Mouse (Mus musculus): Measurements from ENCODE around the gene Gnrhr. TPM values are rescaled to one million over a fixed set of nuclear protein-coding genes. Genes with fewer than 3 reads are reported as not detected.

Gnrhr gene
- polyA plus RNA-seq, 1 experiment = not detected

DNA sequence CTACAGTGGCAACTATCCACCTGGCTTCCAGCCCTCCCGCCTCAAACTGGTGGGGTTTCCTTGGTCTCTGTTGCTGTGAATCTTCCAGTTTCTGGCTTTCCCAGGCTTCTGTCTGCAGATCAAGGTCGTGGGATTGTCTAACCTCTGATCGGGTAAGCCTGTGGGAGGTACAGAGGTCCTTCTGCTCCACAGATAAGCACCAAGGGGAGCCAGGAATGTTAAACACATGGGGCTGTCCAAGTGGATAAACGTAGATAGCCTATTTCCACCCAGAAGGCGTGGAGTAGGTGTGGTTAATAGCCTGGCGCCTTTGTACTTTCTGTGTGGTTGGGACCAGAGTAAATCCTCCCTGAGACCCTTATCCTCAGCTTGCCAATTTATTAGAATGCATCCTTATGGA lies 10.3 kb downstream of the Gnrhr start:
- Histone ChIP-seq H3K27ac (ENCODE audit: control insufficient read depth, insufficient read depth, low read depth, low read length, poor library complexity) (no peak overlapping the region), H3K4me1 (ENCODE audit: control insufficient read depth, insufficient read depth, low read length) (no peaks in the 10 kb centered on the region), H3K4me3 (replicated peaks; ENCODE audit: control insufficient read depth, low read depth, low read length) (no peak overlapping the region)
- TF ChIP-seq CTCF (IDR thresholded peaks at IDR 0.05; ENCODE audit: control insufficient read depth, insufficient read depth, low read length) (no peak), POLR2A (IDR thresholded peaks at IDR 0.05; ENCODE audit: borderline replicate concordance, control insufficient read depth, low read depth, low read length) (no peak)
- 74% methylated on average over 6 of the region's 6 CpGs for WGBS

DNA sequence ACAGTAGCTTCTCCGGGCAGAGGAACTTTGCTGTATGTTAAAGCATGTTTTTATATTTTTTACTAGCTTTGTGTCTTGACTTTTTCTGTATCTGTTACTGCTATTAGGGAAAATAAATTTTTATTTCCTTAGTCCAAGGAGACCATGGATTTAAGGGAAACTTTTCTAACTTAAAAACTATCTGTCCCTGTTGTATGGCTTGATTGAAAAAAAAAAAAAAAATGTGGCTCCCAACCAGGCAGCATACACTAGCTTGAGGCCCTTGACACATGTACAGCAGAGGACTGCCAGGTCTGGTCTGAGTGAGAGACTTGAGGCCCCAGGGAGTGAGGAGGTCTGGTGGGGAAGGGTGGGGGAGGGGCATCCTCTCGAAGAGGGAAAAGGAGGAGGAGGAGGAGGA lies 23.9 kb downstream of the Gnrhr start:
- Histone ChIP-seq H3K4me1 (ENCODE audit: control insufficient read depth, insufficient read depth, low read length) (no peaks in the 10 kb centered on the region), H3K4me3 (replicated peaks; ENCODE audit: control insufficient read depth, low read depth, low read length) (no peak overlapping the region), H3K27ac (ENCODE audit: control insufficient read depth, insufficient read depth, low read depth, low read length, poor library complexity) (no peak overlapping the region)
- TF ChIP-seq POLR2A (IDR thresholded peaks at IDR 0.05; ENCODE audit: borderline replicate concordance, control insufficient read depth, low read depth, low read length) = no peak
- TF ChIP-seq CTCF (IDR thresholded peaks at IDR 0.05; ENCODE audit: control insufficient read depth, insufficient read depth, low read length) = no peak
- 60% methylated on average over 2 of the region's 2 CpGs for WGBS

DNA sequence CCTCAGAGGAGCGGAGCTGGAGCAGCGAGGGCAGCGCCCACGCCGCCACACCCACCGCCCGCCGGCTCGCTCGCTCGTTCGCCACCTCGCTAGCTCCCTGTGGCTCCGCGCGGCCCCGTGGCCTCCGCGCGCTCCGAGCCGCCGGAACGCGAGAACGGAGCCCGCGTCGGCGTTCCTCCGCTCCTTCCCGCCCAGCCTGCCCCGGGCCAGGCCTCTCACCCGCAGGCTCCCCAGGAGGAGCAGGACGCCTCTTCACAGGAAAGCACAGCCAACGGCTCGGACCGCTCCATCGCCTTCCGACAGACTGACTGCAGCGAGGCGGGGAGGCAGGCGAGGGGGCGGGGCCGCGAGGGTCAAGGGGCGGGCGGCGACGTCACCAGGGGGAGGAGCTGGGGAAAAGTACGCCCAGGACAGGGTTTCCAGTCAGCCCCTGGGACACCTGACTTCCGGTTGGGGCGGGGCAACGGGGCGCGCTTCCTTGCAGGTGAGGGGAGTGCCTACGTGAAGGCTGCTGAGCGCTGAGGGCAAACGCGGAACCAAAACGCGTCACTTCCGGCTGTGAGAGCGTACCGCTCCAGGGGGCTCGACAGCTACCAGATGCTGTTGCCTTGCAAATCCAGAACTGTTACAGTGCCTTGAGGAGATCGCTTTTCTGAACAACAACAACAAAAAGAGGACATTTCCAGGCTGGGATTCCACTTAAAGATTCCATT lies 25.1 kb downstream of the Gnrhr start, which contains the start of gene Uba6:
Gene Uba6 (minus strand): TSS at position 355 of the 713 bp plus-strand sequence.
- peak within 1 kb of the TSS; percentile 92 for H3K4me3 ChIP-seq (replicated peaks; ENCODE audit: control insufficient read depth, low read depth, low read length)
- no peak for TF ChIP-seq CTCF (IDR thresholded peaks at IDR 0.05; ENCODE audit: control insufficient read depth, insufficient read depth, low read length)
- TF ChIP-seq POLR2A (IDR thresholded peaks at IDR 0.05; ENCODE audit: borderline replicate concordance, control insufficient read depth, low read depth, low read length) = peak; percentile 55
- WGBS = under 1% methylated on average over 67 of the region's 67 CpGs
- no peaks in the 10 kb centered on the region for H3K4me1 ChIP-seq (ENCODE audit: control insufficient read depth, insufficient read depth, low read length)
- peak within 1 kb of the TSS; percentile 92 for H3K27ac ChIP-seq (ENCODE audit: control insufficient read depth, insufficient read depth, low read depth, low read length, poor library complexity)

DNA sequence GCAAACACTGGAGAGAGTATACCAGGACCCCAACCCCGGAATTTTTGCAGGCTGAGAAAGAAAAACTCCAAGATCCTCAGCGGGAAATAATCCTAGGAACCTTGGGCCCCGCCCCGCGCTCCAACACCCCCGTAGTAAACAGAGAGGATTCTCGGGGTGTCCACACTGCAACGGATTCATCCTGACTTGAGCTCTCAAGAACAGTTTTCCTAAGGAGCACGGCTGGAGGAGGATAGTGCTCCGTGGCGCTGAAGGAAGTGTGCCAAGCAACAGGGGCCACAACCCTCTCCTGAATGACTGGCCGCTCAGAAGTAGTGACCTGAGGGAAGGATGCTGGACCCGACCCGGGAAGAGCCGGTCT lies 25.6 kb downstream of the Gnrhr start:
- TF ChIP-seq POLR2A (IDR thresholded peaks at IDR 0.05; ENCODE audit: borderline replicate concordance, control insufficient read depth, low read depth, low read length) (no peak), CTCF (IDR thresholded peaks at IDR 0.05; ENCODE audit: control insufficient read depth, insufficient read depth, low read length) (no peak)
- H3K27ac ChIP-seq (ENCODE audit: control insufficient read depth, insufficient read depth, low read depth, low read length, poor library complexity) = peak overlapping the region; percentile 92
- WGBS = under 1% methylated on average over 15 of the region's 15 CpGs
- no peaks in the 10 kb centered on the region for H3K4me1 ChIP-seq (ENCODE audit: control insufficient read depth, insufficient read depth, low read length)
- peak overlapping the region; percentile 92 for H3K4me3 ChIP-seq (replicated peaks; ENCODE audit: control insufficient read depth, low read depth, low read length)

Other genes with a start within 250 kb of the Gnrhr start
- 14.6 and 16.1 TPM in 2 replicates for gene Cenpc1, start 132.3 kb downstream of the Gnrhr start, polyA plus RNA-seq (2011; ENCODE audit: insufficient read depth, insufficient read length, low replicate concordance, missing spikeins)
- 6.9 and 30.1 TPM in 2 replicates for gene Stap1, start 126.2 kb downstream of the Gnrhr start, polyA plus RNA-seq (2011; ENCODE audit: insufficient read depth, insufficient read length, low replicate concordance, missing spikeins)
- gene Uba6, start 25.1 kb downstream of the Gnrhr start, polyA plus RNA-seq (2011; ENCODE audit: insufficient read depth, insufficient read length, low replicate concordance, missing spikeins) = 2.0 and 5.1 TPM in 2 replicates
- not detected in 2 replicates for gene Tmprss11c, start 91.4 kb upstream of the Gnrhr start, polyA plus RNA-seq (2011; ENCODE audit: insufficient read depth, insufficient read length, low replicate concordance, missing spikeins)
- not detected in 2 replicates for gene Tmprss11d, start 175.5 kb upstream of the Gnrhr start, polyA plus RNA-seq (2011; ENCODE audit: insufficient read depth, insufficient read length, low replicate concordance, missing spikeins)